Mouse (Mus musculus): ENCODE data around the gene Dbn1.
A peak's percentile ranks its signal among the peaks of the same experiment; 100 is the strongest.

Dbn1 gene

DNA sequence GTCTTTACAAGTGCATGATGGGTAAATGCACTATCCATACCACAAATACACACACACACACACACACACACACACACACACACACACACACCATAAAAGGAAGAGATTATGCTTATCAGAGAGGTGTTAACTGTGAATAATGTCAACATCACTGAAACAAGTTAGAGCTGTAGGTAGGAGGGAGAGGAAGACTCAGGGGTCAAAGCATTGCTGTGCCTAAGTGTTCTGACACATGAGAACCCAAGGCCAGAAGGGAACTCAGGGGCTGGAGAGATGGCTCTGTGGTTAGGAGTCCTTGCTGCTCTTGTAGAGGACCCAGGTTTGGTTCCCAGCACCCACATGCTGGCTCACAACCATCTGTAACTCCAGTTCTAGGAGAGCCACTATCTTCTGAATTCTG, 8.0 kb downstream of the Dbn1 start:
- ATAC-seq (ENCODE audit: insufficient number of reproducible peaks, low FRiP score, low TSS enrichment): no peak

DNA sequence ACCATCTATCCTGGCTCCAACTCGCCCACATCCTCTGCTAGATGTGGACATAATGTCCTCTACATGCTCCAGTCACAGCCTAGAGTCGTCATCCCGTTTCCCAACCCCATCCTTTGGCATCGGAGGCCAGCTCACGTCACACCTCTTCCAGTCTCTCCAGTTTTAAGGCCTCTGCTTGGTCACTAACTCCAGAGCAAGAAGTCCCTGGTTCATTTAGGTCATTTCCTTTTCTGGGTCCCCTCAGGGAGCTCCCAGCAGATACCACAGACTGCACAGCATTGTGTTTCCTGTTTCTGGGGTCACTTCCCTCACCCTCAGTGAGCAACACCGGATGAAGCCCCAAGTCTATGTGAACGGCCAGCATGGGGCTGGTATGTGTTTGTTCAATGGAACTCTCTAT, 8.9 kb downstream of the Dbn1 start:
- ATAC-seq (ENCODE audit: insufficient number of reproducible peaks, low FRiP score, low TSS enrichment): no peak

DNA sequence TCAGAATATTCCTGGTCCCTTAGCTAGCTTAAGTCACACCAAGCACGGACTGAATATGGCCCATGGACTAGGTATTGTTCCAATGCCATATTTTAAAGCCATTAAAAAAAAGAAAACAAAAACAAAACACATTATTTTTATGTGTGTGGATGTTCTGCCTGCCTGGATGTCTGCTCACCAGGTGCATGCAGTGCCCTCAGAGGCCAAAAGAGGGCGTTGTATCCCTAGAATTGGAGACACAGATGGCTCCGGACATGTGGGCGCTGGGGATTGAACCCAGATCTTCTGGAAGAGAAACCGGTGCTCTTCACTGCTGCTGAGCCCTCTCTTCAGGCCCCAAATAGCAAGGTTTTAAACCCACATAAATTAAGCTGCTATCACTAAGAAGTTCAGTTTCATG, 9.9 kb downstream of the Dbn1 start:
- no peak for ATAC-seq (ENCODE audit: insufficient number of reproducible peaks, low FRiP score, low TSS enrichment)

DNA sequence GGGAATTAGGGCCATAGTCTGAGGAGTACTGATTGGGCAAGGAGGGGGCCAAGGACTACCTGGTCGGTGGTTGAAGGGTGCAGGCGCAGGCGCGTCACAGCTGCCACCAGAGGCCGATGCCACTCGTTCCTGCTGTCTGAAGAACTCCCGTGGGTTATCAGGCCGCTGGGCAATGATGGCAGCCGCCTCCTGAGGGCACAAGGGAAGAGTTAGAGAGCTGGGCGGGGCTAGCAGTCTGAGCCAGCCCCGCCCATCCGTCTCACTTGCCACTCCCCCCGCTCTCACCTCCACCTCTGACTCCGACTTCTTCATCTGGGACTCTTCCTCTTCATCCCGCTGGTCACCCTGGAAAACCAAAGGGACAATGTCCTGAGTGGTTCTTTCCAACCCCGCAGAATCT, 10.4 kb downstream of the Dbn1 start:
- ATAC-seq (ENCODE audit: insufficient number of reproducible peaks, low FRiP score, low TSS enrichment): no peak

DNA sequence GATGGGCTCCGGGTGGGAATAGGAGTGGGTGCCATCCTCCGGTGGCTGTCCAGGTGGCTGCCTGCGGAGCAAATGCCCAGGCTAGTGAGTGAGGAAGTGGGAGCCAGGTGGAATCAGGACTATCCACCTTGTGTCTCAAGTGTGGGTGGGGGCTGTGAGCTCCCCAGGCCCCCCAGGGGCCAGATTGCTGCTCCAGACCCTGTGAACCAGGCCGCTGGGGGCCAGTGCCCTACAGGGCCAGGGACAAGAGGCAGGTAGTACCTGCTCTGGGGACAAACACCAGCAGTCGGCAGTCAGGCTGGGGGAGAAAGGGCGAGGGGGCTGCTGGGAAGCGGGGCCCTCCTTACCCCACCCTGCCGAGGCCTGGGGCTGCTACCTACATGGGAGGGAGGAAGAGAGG, 11.7 kb downstream of the Dbn1 start:
- ATAC-seq (ENCODE audit: insufficient number of reproducible peaks, low FRiP score, low TSS enrichment): no peak

DNA sequence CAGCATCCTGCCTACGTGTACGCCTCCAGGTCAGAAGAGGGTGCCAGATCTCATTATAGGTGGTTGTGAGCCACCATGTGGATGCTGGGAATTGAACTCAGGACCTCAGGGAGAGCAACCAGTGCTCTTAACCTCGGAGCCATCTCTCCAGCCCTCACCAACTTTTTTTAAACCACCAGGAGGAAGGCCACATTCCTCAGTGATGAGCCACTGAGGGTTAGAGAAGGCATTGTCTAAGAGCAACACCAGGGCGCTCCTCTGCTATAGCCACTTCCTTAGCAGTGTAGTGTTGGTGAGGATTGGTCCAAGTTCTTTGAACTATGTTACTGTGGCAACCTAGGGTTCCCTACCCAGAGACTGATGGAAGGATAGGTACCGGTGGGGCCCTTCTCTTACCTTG, 12.2 kb downstream of the Dbn1 start:
- no peak for ATAC-seq (ENCODE audit: insufficient number of reproducible peaks, low FRiP score, low TSS enrichment)

DNA sequence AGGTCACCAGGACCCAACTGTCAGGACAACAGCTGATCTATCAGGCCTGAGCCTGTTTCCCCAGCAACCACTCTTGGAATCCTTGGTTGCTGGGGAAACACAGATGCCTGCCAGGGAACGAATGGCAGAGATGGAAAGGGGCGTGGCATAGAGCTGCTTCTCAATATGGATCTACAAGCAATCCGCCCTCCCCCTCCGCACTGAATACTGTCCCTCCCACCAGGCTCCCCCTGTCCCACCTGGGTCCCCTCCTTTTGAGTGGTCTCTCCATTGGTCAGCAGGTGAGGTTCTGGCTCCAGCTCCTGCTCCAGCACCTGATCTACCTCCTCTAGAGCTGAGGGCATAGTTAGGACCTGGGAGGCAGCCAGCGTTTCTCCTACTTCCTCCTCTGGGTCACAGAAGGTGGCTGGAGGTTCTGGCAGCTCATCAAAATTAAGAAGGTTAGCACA, 13.3 kb downstream of the Dbn1 start:
- no peak for ATAC-seq (ENCODE audit: insufficient number of reproducible peaks, low FRiP score, low TSS enrichment)

DNA sequence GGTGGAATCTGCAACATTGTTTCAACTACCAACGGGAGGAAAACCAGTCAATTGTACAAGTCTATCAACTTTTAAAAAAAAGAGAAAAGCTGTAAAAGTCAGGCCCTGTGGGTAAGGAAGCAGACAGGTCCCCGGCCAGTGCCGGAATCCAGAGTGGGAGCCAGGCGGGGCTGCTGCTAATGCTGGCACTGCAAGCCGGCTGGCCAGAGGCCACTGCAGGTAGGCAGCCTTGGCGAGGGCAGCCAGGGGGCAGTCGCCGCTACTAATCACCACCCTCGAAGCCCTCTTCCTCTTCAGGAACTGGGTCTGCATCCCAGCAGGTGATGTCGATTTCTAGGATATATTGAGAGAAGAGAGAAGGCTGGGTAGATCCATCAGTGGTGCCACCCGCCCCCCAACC, 13.9 kb downstream of the Dbn1 start:
- no peak for ATAC-seq (ENCODE audit: insufficient number of reproducible peaks, low FRiP score, low TSS enrichment)

DNA sequence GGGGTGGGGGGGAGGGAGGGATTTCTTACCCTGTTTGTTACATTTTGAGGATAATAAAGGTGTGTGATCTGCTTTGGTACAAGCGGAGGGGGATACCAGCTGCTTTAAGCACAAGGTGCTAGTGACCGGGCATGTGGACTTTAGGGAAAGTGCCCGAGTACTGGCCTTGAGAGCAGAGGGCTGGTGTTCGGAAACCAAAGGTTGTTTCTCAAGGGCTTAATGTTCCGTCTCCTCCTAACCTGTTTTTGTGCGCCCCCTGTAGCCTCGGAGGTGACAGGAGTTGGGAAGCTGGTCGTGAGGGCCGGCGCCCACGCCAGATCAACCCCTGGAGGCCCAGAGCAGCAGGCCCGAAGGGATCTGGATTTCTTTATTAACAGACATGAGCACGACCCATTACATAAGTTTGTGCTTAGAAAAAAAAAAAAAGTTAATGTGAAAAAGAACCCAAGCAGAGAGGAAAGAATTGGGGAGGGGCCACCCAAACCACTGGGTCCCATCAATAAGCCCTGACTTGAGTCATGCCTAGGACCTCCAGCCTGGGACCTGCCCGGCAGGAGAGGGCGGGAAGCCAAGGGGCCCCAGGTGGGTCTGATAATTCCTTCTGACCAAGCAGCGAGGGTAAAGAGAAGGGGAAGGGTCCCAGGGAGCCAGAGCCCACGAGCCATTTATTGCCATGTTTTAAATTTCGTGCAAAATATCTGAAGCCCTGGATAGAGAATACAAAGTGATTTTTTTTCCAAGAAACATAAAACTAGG, 14.7 kb downstream of the Dbn1 start:
- ATAC-seq (ENCODE audit: insufficient number of reproducible peaks, low FRiP score, low TSS enrichment): no peak

DNA sequence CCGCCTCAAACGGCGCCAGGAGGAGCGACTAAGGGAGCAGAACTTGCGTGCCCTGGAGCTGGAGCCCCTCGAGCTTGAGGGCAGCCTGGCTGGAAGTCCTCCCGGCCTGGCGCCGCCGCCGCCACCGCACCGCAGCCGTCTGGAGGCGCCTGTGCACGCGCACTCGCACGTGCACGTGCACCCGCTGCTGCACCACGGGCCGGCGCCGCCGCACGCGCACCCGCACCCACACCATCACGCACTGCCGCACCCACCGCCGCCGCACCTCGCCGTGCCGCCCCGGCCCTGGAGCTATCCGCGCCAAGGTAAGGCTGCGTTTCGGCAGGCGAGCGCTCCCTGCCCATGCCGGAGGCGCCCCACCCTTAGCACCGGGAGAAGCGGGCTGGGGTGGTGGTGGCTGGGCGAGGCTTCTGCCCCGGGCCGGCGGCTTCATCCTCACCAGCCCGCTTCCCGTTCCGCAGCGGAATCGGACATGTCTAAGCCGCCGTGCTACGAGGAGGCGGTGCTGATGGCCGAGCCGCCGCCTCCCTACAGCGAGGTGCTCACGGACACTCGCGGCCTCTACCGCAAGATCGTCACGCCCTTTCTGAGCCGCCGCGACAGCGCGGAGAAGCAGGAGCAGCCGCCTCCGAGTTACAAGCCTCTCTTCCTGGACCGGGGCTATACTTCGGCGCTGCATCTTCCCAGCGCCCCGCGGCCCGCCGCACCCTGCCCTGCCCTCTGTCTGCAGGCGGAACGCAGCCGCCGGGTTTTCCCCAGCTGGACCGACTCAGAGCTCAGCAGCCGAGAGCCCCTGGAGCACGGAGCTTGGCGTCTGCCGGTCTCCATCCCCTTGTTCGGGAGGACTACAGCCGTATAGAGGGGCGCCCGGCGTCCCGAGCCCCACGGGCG, 15.5 kb downstream of the Dbn1 start:
- ATAC-seq (ENCODE audit: insufficient number of reproducible peaks, low FRiP score, low TSS enrichment): peak; percentile 11; the same call in 1 of the 2 replicates

DNA sequence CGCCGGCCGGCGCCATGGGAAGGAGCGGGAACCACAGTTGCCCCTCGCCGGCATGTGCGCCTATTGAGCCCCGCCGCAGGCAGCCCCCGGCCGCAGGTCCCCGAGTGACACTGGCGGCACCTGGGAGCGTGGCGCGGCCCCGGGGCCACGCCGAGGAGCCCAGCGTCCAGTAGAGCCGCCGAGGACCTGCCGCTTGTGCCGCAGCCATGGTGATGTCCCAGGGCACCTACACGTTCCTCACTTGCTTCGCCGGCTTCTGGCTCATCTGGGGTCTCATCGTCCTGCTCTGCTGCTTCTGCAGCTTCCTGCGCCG, 16.1 kb downstream of the Dbn1 start:
- peak; percentile 4; the same call in 1 of the 2 replicates for ATAC-seq (ENCODE audit: insufficient number of reproducible peaks, low FRiP score, low TSS enrichment)

DNA sequence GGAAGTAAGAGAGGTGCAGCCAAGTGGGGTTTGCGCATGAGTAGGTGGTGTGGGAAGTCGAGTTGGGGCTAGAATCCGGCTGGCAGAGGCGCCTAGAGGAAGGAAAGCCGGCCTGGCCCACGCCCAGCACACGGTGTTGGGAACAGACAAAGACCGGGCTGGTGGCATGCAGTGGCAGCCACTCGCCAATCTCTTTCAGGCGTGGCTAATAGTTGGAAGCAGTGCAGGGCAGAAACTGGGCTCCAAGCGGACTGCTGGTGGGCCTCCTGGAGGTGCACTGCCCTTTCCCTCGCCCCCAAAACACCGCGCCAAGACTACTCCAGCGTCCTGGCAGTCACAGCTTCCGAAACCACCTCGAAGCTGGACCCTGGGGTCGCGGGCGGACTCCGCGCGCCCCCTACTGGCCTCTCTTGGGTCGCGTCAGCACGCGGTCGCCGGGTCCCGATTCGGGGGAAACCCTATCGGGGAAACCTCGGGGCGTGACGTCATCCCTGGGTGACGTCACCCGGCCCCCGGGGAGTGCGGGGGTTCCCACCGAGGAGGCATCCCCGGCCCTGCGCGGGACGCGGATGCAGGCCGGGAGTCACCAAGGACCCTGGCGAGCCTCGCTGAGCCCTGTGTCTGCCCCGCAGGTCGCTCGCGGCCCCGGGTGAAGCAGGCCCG, 16.6 kb downstream of the Dbn1 start:
- peak; percentile 37 for ATAC-seq (ENCODE audit: insufficient number of reproducible peaks, low FRiP score, low TSS enrichment)

DNA sequence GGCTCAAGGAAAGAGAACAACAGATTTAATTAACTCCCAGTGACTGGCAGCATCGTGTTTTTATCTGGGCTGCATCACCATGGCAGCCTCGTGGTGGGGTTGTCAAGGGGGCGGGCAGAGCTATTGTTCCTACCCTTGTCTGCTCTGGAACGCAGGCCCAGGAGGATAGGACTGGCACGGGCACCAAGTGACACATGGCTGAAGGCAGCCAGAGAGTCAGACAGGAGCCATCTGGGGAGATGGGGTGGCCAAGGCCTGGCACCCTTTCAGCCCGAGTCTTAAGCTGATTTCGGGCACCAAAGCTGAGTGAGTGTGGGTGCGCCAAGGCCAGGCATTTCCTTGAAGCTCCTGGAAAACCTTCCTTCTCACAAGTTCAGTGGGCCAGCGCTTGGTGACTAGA, 17.5 kb downstream of the Dbn1 start:
- peak; percentile 58; the same call in 1 of the 2 replicates for ATAC-seq (ENCODE audit: insufficient number of reproducible peaks, low FRiP score, low TSS enrichment)

DNA sequence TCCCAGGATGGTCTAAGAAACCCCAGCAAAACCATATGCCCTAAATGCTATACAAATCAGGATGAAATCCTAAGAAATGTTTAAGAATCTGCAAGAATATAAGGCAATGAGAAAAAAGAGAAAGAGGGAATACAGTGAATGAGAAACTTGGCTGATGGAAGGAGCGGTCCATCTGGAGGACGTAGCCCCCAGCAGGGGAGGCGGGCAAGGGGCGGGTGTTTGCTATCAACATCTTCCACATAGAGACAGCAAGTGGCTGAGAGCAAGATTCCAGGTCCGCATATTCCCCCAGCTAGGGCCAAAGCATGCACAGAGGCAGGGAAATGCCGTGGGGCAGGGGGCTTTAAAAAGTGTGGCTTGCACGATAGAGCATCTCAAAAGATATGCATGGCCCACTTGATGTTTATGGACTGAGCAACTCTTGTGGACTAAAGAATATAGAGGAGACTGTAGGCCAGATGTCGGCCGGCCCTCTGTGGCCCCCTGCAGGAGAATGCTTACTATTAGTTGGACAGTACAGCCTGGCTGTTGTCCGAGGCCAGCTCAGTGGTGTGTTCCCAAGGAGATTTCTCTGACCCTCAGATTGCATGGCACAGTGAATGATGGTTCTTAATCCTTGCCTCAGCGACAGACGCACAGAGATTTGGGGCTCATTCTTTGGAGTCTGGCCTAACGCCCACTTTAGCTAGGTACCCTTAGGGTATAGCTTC, 18.9 kb downstream of the Dbn1 start:
- ATAC-seq (ENCODE audit: insufficient number of reproducible peaks, low FRiP score, low TSS enrichment): no peak

DNA sequence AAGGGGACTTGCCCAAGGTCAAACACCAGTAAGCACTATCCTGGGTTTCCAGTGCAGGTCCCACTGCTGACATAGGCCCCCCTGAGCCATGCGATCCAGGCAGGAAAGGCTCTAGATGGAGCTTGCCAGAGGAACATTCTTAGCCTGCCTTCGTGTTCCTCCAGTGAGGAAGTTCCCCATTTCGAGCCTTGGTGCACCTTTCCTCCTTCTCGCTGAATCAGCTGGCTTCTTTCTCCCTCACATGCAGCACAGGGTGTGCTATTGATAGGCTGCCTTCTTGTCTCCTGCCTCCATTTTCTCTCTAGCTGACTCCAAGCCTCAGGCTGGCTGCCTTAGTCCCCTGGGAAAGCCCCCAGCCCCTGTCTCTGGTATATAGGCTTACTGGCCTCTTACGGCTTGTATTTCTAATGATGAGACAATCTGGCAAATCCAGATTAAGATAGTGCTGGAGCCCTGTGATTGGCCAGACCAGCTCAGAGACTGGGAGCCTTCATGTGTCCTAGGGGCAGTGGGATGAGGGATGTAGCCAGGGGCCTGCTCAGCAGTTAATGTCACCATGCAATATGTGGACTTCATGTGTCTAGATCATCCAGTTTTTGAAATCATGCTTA, 22.0 kb downstream of the Dbn1 start:
- ATAC-seq (ENCODE audit: insufficient number of reproducible peaks, low FRiP score, low TSS enrichment): no peak

DNA sequence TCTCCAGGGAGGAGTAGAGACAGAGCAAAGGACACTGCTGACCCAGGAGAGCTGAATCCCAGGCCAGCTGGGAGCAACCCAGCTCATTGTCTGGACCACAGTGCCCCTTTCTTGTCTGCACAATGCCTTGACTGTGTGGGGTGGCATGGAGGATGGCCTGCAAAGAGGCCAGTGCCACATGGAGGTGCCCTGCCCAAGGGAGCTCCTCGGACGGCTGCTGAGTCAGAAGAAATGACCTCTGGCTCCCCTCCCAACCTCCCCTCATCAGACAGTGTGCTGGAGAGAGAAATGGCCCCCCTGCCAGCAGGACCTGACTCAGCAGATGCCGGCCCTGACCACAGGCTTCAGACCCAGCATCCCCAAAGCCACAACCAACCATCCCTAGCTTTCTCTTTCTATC, 22.7 kb downstream of the Dbn1 start:
- ATAC-seq (ENCODE audit: insufficient number of reproducible peaks, low FRiP score, low TSS enrichment): no peak

DNA sequence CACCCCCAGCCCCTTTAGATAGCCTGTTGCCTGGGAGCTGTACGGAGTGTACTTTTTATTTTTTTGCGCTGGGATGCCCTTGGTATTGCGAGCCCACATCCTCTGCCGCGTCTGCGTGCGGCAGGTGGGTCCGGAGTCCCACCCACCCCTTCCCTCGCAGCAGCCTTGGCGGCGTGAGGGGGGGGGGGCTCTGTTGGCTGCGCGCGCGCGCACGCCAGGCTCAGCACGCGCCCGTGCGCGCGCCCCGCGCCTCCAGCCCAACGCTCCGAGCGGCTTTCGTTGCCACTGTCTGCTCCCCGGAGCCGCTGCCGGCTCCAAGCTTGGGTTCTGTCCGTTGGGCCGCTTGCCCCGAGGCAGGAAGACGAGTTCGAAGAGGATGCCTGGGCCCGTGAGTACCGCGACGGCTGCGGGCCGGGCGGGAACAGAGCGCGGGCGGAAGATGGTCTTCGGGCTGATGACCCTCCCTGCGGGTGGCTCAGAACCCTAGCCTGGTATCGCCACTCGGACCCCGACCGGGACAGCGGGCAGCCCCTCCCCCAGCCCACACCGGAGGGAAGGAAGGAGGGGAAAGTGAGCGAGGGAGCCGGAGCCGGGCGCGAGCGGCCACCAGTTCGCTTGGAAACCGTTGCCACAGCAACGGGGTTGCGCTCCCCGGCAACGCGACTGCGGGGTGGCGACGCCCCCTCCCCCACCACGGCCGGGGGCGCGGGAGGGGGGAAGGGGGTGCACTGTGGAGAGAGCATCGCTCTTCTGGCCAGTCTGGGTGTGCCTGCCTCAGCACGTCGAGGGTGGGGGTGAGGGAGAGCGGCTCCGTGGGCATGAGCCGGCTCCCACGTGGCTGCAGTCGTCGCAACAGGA, 23.7 kb downstream of the Dbn1 start, which contains the start of gene Prr7:
Gene Prr7 (plus strand): TSS at position 241 of the 858 bp plus-strand sequence.
- peak; percentile 32; the same call in 1 of the 2 replicates for ATAC-seq (ENCODE audit: insufficient number of reproducible peaks, low FRiP score, low TSS enrichment)

DNA sequence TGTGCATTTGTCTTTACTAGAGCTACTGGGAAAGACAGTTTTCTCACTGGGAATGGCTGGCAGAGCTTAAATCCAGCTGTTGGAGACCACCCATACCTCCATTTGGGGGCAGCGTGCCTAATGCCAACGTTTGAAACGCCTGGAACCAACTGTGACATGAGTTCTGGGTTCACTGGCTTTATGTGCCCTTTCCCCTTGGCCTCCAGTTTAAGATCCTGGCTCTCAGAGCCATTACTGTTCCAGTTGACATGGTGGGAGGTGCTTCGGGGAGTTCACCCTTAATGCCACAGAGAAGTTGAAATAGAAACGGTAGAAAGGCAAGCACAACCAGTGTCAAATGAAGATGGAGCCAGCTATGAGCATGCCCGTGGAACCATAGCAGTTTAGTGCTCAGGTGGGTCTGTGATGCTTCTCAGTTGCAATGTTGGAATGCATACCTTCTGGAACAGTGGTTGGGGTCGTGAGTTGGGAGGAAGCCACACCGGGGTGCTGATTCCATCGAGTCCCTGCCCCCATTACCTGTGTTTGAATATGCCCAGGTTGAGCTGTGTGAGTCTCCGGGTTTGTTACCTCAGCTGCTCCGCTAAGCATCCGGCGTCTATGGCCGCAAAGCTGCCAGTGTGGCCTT, 24.4 kb downstream of the Dbn1 start:
- ATAC-seq (ENCODE audit: insufficient number of reproducible peaks, low FRiP score, low TSS enrichment): no peak

DNA sequence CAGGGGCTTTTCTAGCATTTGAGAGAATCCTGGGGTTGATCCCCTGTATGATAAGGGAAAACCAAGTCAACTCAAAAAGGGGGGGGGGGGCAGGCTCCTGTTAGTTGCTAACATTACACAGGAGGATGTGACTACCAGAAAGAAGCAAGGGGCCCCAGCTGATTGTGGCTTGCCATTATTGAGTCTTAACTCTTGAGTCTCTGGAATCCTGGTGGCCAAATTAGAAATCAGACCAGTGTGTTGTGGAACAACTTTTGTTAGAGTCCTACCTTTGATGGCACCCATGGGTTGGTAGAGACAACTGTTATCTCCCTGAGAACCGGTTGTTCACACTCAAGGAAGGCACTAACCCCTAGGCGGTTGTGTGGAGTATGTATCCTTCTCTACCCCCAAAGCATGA, 24.9 kb downstream of the Dbn1 start:
- ATAC-seq (ENCODE audit: insufficient number of reproducible peaks, low FRiP score, low TSS enrichment): no peak

Measured in cerebellum, adult (tissue).